Mouse (Mus musculus) lung, postnatal 10 days (tissue): ENCODE results near the gene Hyou1.
"Not testable (repeated sequence)": the region's sequence is repeated elsewhere in the genome, so short reads cannot be mapped to it uniquely, and the experiment has no call there.

Experiments used
- DNase-seq: peaks from one replicate; pipeline ENCODE4 v3.0.0; 2021

Gene Hyou1

GRCm38 (mm10) chr9:44352337-44352736, 27.0 kb upstream of the Hyou1 start:
- no peak for DNase-seq

- no peak for DNase-seq
Measured at GRCm38 (mm10) chr9:44353142-44353541, 26.1 kb upstream of the Hyou1 start.

- peak; percentile 39 for DNase-seq
Measured at GRCm38 (mm10) chr9:44357207-44357606, 22.1 kb upstream of the Hyou1 start.

GRCm38 (mm10) chr9:44361190-44361917, 17.9 kb upstream of the Hyou1 start, which contains the start of gene Vps11:
Gene Vps11 (minus strand): TSS chr9:44361670.
- peak; percentile 97 for DNase-seq

GRCm38 (mm10) chr9:44361931-44362330, 17.4 kb upstream of the Hyou1 start:
- not testable (repeated sequence) for DNase-seq

GRCm38 (mm10) chr9:44364480-44364879, 14.8 kb upstream of the Hyou1 start:
- no peak for DNase-seq

GRCm38 (mm10) chr9:44373386-44373785, 5.9 kb upstream of the Hyou1 start:
- no peak for DNase-seq

- no peak for DNase-seq
Measured at GRCm38 (mm10) chr9:44376141-44376540, 3.1 kb upstream of the Hyou1 start.

GRCm38 (mm10) chr9:44377335-44377734, 2.0 kb upstream of the Hyou1 start:
- DNase-seq, result not testable (repeated sequence)

GRCm38 (mm10) chr9:44378153-44378730, 1.0 kb upstream of the Hyou1 start:
- no peak for DNase-seq

GRCm38 (mm10) chr9:44379862-44380261, 572 bp downstream of the Hyou1 start:
- no peak for DNase-seq

GRCm38 (mm10) chr9:44384596-44384995, 5.3 kb downstream of the Hyou1 start:
- DNase-seq, result no peak

- no peak for DNase-seq
Measured at GRCm38 (mm10) chr9:44387221-44387620, 7.9 kb downstream of the Hyou1 start.

GRCm38 (mm10) chr9:44389273-44389672, 10.0 kb downstream of the Hyou1 start:
- DNase-seq, result peak; percentile 62

- peak; percentile 86 for DNase-seq
Measured at GRCm38 (mm10) chr9:44391466-44391865, 12.2 kb downstream of the Hyou1 start.

- peak; percentile 97 for DNase-seq
Measured at GRCm38 (mm10) chr9:44396684-44397411, 17.6 kb downstream of the Hyou1 start, which contains the start of gene Slc37a4. Gene Slc37a4 (plus strand): TSS chr9:44396852.

GRCm38 (mm10) chr9:44398087-44398486, 18.8 kb downstream of the Hyou1 start:
- no peak for DNase-seq

GRCm38 (mm10) chr9:44398551-44398950, 19.3 kb downstream of the Hyou1 start:
- DNase-seq, result no peak

- no peak for DNase-seq
Measured at GRCm38 (mm10) chr9:44399114-44399794, 20.0 kb downstream of the Hyou1 start.

GRCm38 (mm10) chr9:44399795-44400114, 20.5 kb downstream of the Hyou1 start:
- no peak for DNase-seq

GRCm38 (mm10) chr9:44401081-44401480, 21.8 kb downstream of the Hyou1 start:
- no peak for DNase-seq

- no peak for DNase-seq
Measured at GRCm38 (mm10) chr9:44405011-44405410, 25.7 kb downstream of the Hyou1 start.
